Mouse (Mus musculus) forebrain, embryonic 13.5 days (tissue): ENCODE measurements around the gene Gm11273. TPM values are rescaled to one million over a fixed set of nuclear protein-coding genes. Genes with fewer than 3 reads are reported as not detected.
"Not testable (repeated sequence)": the region's sequence is repeated elsewhere in the genome, so short reads cannot be mapped to it uniquely, and the experiment has no call there.

Experiments
- ATAC-seq: fragments of 200-750 bp; cut with Nextera tagmentation; 2 replicates; pipeline ENCODE4 v1.8.0; 2017
- H3K27ac ChIP-seq: fragments of 300-500 bp; sonication (generic); 2 replicates; pipeline ENCODE4 v1.5.1; 2015; ENCODE audit warnings: inconsistent platforms, mild to moderate bottlenecking, moderate library complexity
- H3K27me3 ChIP-seq: fragments of 300-500 bp; sonication (generic); 2 replicates; pipeline ENCODE4 v1.6.1; 2015; ENCODE audit warnings: mild to moderate bottlenecking, inconsistent platforms
- H3K36me3 ChIP-seq: fragments of 300-500 bp; sonication (generic); 2 replicates; pipeline ENCODE4 v1.6.1; 2015; ENCODE audit warnings: mild to moderate bottlenecking, inconsistent platforms; ENCODE audit not compliant: poor library complexity, severe bottlenecking
- H3K4me1 ChIP-seq: fragments of 300-500 bp; sonication (generic); 2 replicates; pipeline ENCODE4 v1.6.1; 2015; ENCODE audit warnings: inconsistent platforms
- H3K4me2 ChIP-seq: fragments of 300-500 bp; sonication (generic); 2 replicates; pipeline ENCODE4 v1.6.1; 2015; ENCODE audit warnings: inconsistent platforms, mild to moderate bottlenecking, moderate library complexity
- H3K4me3 ChIP-seq: fragments of 300-500 bp; sonication (generic); 2 replicates; pipeline ENCODE4 v1.5.1; 2015; ENCODE audit warnings: mild to moderate bottlenecking, inconsistent platforms
- H3K9ac ChIP-seq: fragments of 300-500 bp; sonication (generic); 2 replicates; pipeline ENCODE4 v1.6.1; 2015; ENCODE audit warnings: mild to moderate bottlenecking, inconsistent platforms
- H3K9me3 ChIP-seq: fragments of 300-500 bp; sonication (generic); replicated peaks from 2 replicates; pipeline ENCODE4 v1.6.1; 2016; ENCODE audit warnings: inconsistent platforms
- WGBS: fragments of 180-500 bp; shearing (Covaris S2); methylation state at CpG from one replicate; pipeline ENCODE4 v1.1.7; 2015; 5-methylcytosine and 5-hydroxymethylcytosine counted together
- polyA plus RNA-seq: library from polyadenylated mRNA; unstranded; fragments of >200 nt; fragmentation: Nextera tagmentation; extraction: Ambion mirVana; gene quantifications from 2 replicates; pipeline ENCODE4 v1.2.1, GENCODE M21; 2015

The Gm11273 gene
- 7.5 TPM in 2 replicates for polyA plus RNA-seq

DNA sequence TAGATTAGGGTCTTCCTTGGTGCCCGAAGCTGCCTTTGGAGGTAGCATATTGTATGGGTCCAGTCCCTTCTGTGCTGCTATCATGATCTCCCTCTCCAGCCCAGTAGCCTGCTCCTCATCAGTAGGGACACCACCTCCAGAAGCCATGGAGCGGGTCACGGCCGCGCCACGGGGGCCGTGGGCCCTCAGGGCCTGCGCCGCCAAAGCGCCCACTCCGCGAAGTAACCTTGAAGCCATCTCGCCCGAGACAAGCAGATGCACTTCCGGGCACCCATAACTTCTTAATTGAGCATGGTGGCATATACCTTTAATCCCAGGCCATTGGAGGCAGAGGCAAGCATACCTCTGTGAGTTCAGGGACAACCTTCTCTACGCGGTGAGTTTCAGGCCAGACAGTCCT, at the start of gene Gm11273:
TSS of gene Gm11273 (minus strand) at position 237 of the 400 bp plus-strand sequence.
- H3K9me3 ChIP-seq, ATAC-seq, H3K27ac ChIP-seq, H3K36me3 ChIP-seq, H3K9ac ChIP-seq, H3K4me1 ChIP-seq, H3K4me2 ChIP-seq, H3K4me3 ChIP-seq, H3K27me3 ChIP-seq: not testable (repeated sequence)
- WGBS, result 85% methylated on average over 17 of the region's 17 CpGs

DNA sequence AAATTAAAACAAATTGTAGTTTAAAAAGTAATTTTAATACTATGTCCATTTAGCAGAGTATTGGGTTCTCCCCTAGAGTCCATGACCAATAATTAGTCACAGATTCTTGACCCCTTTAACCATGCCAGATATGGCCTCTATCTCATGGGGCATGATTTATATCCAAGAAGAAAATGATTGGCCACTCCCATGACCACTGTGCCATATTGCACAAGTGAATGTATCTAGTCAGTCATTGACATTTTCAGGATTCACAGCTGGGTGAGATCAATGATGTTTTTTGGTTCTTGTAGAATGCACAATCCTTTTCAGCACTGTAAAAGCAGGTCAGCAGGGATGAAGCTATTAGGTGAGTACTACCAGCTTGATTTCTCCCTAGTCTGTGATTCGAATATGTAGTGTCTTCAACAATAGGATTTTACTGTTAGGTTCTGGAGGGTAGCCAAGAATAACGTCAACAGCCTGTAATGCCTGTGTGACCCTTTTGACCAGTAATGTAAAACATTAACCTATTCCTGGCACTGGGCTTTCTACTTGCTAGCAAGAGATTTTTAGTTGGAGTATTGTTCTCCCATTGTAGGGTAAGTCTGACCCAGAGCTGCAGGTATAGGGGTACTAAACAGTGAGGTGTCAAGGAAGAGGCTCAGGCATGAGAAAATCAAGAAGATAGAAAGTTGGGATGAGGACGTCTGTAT, 49.3 kb upstream of the Gm11273 start:
- Histone ChIP-seq H3K27ac (no peak overlapping the region), H3K27me3 (no peaks in the 10 kb centered on the region), H3K9ac (no peak overlapping the region), H3K4me3 (no peak overlapping the region), H3K4me2 (no peak overlapping the region), H3K36me3 (no peaks in the 10 kb centered on the region), H3K9me3 (no peaks in the 10 kb centered on the region), H3K4me1 (no peaks in the 10 kb centered on the region)
- no peak for ATAC-seq
- 70% methylated on average over 3 of the region's 3 CpGs for WGBS

GRCm38 (mm10) chr13:21549487-21549886, 48.3 kb upstream of the Gm11273 start:
- Histone ChIP-seq H3K27ac (no peak overlapping the region), H3K9me3 (no peaks in the 10 kb centered on the region), H3K4me2 (no peak overlapping the region), H3K4me3 (no peak overlapping the region), H3K4me1 (no peaks in the 10 kb centered on the region), H3K9ac (no peak overlapping the region), H3K36me3 (no peaks in the 10 kb centered on the region), H3K27me3 (no peaks in the 10 kb centered on the region)
- ATAC-seq, result no peak
- 89% methylated on average over 3 of the region's 3 CpGs for WGBS

GRCm38 (mm10) chr13:21542708-21543107, 41.5 kb upstream of the Gm11273 start, which contains the start of gene Olfr1366:
Gene Olfr1366 (minus strand): TSS chr13:21542808.
- no peak for ATAC-seq
- H3K9ac ChIP-seq, result no peak within 1 kb of the TSS
- no peak within 1 kb of the TSS for H3K27ac ChIP-seq
- H3K36me3 ChIP-seq, result no peaks in the 10 kb centered on the region
- H3K4me1 ChIP-seq, result no peaks in the 10 kb centered on the region
- WGBS, result 80% methylated on average over 1 of the region's 1 CpGs
- no peaks in the 10 kb centered on the region for H3K27me3 ChIP-seq
- no peak within 1 kb of the TSS for H3K4me2 ChIP-seq
- no peaks in the 10 kb centered on the region for H3K9me3 ChIP-seq
- H3K4me3 ChIP-seq, result no peak within 1 kb of the TSS

- Histone ChIP-seq H3K4me1 (peaks cover 10% of the 10 kb centered on the region), H3K4me3 (peak within 1 kb of the TSS; percentile 90), H3K4me2 (peak within 1 kb of the TSS; percentile 62), H3K27me3 (peaks cover 4% of the 10 kb centered on the region; the same call in 1 of the 2 replicates), H3K9ac (peak within 1 kb of the TSS; percentile 96), H3K36me3 (peaks cover 12% of the 10 kb centered on the region), H3K9me3 (no peaks in the 10 kb centered on the region), H3K27ac (peak within 1 kb of the TSS; percentile 86)
- ATAC-seq, result peak; percentile 99
- WGBS, result under 1% methylated on average over 39 of the region's 39 CpGs
Measured at GRCm38 (mm10) chr13:21530781-21531201, 29.6 kb upstream of the Gm11273 start, which contains the start of gene Zkscan8. Gene Zkscan8 (minus strand): TSS chr13:21531120.

DNA sequence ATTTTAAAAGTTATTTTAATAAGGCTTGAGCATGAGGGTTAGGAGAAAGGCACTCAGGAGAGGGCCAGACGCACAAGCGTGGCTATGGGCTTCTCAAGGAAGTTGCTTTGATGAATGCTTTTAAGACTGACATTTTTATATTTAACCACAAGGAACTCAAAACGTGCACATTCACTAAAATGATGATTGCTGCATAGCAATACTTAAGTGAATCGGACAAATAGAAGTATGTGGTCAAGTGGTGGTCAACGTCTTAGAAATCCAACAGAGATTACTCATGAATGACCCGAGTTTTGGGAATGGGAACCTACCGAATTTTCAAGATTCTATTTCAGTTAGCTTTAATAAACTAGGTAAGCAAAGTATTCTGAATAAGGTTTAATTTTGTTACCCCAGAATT, 28.9 kb upstream of the Gm11273 start:
- Histone ChIP-seq H3K4me3 (peak overlapping the region; percentile 90), H3K4me2 (peak overlapping the region; percentile 62), H3K9ac (peak overlapping the region; percentile 30; the same call in 1 of the 2 replicates), H3K27ac (no peak overlapping the region), H3K27me3 (peaks cover 4% of the 10 kb centered on the region; the same call in 1 of the 2 replicates), H3K36me3 (peaks cover 17% of the 10 kb centered on the region), H3K9me3 (no peaks in the 10 kb centered on the region), H3K4me1 (peaks cover 10% of the 10 kb centered on the region)
- WGBS, result 55% methylated on average over 7 of the region's 7 CpGs
- no peak for ATAC-seq

- no peaks in the 10 kb centered on the region for H3K27me3 ChIP-seq
- peak overlapping the region; percentile 65 for H3K4me3 ChIP-seq
- H3K27ac ChIP-seq, result peak overlapping the region; percentile 69
- H3K4me1 ChIP-seq, result peaks cover 3% of the 10 kb centered on the region; the same call in 1 of the 2 replicates
- no peaks in the 10 kb centered on the region for H3K9me3 ChIP-seq
- H3K36me3 ChIP-seq, result no peaks in the 10 kb centered on the region
- H3K9ac ChIP-seq, result peak overlapping the region; percentile 68
- WGBS, result under 1% methylated on average over 21 of the region's 21 CpGs
- peak; percentile 100 for ATAC-seq
- peak overlapping the region; percentile 63 for H3K4me2 ChIP-seq
Measured at GRCm38 (mm10) chr13:21506221-21506649, 5.0 kb upstream of the Gm11273 start.

DNA sequence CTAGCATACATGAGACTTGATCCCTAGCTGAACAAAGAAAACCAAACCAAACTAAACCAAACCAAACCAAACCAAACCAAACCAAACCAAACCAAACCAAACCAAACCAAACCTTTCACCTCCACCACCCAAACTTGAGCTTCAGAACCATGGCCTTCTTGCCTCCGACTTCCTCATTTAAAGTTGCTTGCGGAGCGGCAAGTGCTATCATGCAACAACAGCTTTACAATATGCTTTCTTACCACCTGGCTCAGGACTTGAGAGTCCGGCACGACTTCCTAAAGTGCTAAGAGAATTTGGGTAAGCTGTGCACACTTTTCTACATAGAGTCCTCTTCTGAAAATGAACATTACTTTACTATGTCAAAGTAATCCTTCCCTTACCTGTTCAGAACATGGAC, 1.1 kb upstream of the Gm11273 start:
- ATAC-seq, result no peak
- no peaks in the 10 kb centered on the region for H3K27me3 ChIP-seq
- H3K36me3 ChIP-seq, result no peaks in the 10 kb centered on the region
- H3K4me1 ChIP-seq, result peaks cover 3% of the 10 kb centered on the region; the same call in 1 of the 2 replicates
- H3K27ac ChIP-seq, result no peak overlapping the region
- no peak overlapping the region for H3K4me3 ChIP-seq
- no peak overlapping the region for H3K4me2 ChIP-seq
- H3K9me3 ChIP-seq, result no peaks in the 10 kb centered on the region
- no peak overlapping the region for H3K9ac ChIP-seq
- 90% methylated on average over 5 of the region's 5 CpGs for WGBS

GRCm38 (mm10) chr13:21495080-21495479, 6.1 kb downstream of the Gm11273 start, which contains the start of gene AK157302:
Gene AK157302 (plus strand): TSS chr13:21495223.
- Histone ChIP-seq H3K4me3 (no peak within 1 kb of the TSS), H3K4me1 (no peaks in the 10 kb centered on the region), H3K27ac (no peak within 1 kb of the TSS), H3K27me3 (no peaks in the 10 kb centered on the region), H3K4me2 (no peak within 1 kb of the TSS), H3K9me3 (no peaks in the 10 kb centered on the region), H3K9ac (no peak within 1 kb of the TSS), H3K36me3 (no peaks in the 10 kb centered on the region)
- no peak for ATAC-seq
- WGBS, result 95% methylated on average over 21 of the region's 21 CpGs

- no peak for ATAC-seq
- Histone ChIP-seq H3K27me3 (no peaks in the 10 kb centered on the region), H3K36me3 (no peaks in the 10 kb centered on the region), H3K27ac (no peak overlapping the region), H3K4me2 (no peak overlapping the region), H3K9ac (no peak overlapping the region), H3K9me3 (no peaks in the 10 kb centered on the region), H3K4me3 (no peak overlapping the region), H3K4me1 (no peaks in the 10 kb centered on the region)
- 92% methylated on average over 5 of the region's 5 CpGs for WGBS
Measured at GRCm38 (mm10) chr13:21492847-21493246, 8.4 kb downstream of the Gm11273 start.

- no peak overlapping the region for H3K4me3 ChIP-seq
- H3K9me3 ChIP-seq, result no peaks in the 10 kb centered on the region
- ATAC-seq, result no peak
- WGBS, result 89% methylated on average over 1 of the region's 1 CpGs
- H3K27ac ChIP-seq, result no peak overlapping the region
- H3K4me1 ChIP-seq, result no peaks in the 10 kb centered on the region
- H3K27me3 ChIP-seq, result no peaks in the 10 kb centered on the region
- H3K36me3 ChIP-seq, result peaks cover 28% of the 10 kb centered on the region
- no peak overlapping the region for H3K9ac ChIP-seq
- H3K4me2 ChIP-seq, result no peak overlapping the region
Measured at GRCm38 (mm10) chr13:21486881-21487280, 14.3 kb downstream of the Gm11273 start.

DNA sequence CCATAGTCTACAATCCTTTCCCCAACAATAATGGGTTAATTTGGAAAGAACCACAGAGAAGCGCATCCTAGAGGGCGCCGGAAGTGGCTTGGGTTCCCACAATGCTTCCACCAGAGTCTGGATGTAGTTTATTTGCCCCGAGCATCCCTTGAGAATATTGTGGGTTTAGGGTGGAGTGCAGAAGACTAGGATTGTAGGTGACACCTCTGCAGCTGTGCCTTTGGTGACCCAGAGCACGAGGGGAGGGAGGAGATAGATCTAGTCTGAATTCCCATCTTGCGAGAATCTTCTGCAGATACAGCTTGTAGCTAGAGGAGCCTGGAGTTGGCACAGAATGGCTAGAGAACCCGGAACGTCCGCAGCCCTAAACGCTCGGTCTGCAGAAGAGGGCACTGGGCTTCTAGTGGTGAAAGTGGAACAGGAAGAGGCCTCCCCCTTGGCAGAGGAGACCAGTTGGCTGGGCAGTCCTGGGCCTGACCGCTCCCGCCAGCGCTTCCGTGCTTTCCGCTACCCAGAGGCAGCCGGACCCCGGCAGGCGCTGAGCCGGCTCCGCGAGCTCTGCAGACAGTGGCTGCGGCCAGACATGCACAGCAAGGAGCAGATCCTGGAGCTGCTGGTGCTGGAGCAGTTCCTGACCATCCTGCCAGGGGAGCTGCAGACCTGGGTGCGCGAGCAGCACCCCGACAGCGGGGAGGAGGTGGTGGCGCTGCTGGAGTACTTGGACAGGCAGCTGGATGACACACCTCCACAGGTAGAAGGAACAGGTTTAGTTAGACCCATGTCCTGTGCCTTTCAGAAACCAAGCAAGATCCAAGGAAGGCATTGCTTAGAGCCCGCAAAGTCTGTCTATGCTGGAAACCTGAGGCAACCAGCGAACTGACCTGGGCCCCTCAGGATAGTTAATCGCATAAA, 22.2 kb downstream of the Gm11273 start, which contains the start of the genes Zkscan4 and Gm10065:
TSS of gene Zkscan4 (plus strand) at position 149 of the 912 bp plus-strand sequence.
TSS of gene Gm10065 (minus strand) at position 683 of the 912 bp plus-strand sequence.
- peak within 1 kb of the TSS; percentile 71 for H3K9ac ChIP-seq
- peak within 1 kb of the TSS; percentile 68 for H3K4me2 ChIP-seq
- peak within 1 kb of the TSS; percentile 64 for H3K4me3 ChIP-seq
- not testable (repeated sequence) for H3K4me1 ChIP-seq, H3K36me3 ChIP-seq, H3K27me3 ChIP-seq, H3K9me3 ChIP-seq
- WGBS, result 5% methylated on average over 26 of the region's 31 CpGs
- peak within 1 kb of the TSS; percentile 73 for H3K27ac ChIP-seq
- peak; percentile 90 for ATAC-seq
